Mouse (Mus musculus) liver, postnatal 0 days (tissue): ENCODE measurements around the gene Ctf2.

Experiments
- CTCF ChIP-seq: sonication (generic); IDR thresholded peaks from 2 replicates; pipeline ENCODE4 v1.5.1; 2016; ENCODE audit warnings: antibody characterized with exemption, low read depth
- EP300 ChIP-seq: IDR thresholded peaks from 2 replicates; pipeline ENCODE4 v1.6.1; 2016; ENCODE audit warnings: antibody characterized with exemption, low read depth, mild to moderate bottlenecking

DNA sequence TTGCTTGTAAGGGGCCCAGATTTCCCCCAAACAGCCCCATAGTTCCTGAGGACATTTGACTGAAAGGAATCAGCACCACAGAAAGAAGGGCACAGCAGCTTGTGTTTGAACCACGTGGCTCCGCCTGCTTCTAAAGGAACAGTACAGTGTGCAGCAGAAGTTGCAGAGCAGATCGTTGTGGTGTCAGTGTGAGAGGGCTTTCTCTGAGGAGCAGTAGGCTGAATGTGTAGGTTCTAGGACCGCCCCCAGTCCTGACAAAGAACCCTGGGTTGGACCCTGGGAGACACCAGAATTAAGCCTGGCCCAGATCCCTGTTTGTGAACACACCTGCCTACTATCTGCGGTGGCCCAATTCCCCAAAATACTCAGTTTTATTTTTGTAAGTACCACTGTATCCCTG is 39.3 kb upstream of the Ctf2 start:
- TF ChIP-seq EP300 = no peak
- no peak for TF ChIP-seq CTCF
